ENCODE assay signal across 11 mouse cellular contexts in genomic region chr4:116174466-116175116, GRCm38 (mm10). TPM values are rescaled to one million over a fixed set of nuclear protein-coding genes. Genes with fewer than 3 reads are reported as not detected.
DNase-seq lines count a peak whose midpoint lies in the region; ATAC-seq and TF ChIP-seq lines count a peak whose summit lies in the region.
"Had no signal": no experiment of that assay in that cellular context is flagged by ENCODE, and none has a peak within 500 bp of the region (broad histone marks: within the 10 kb centered on the region; RNA-seq: fewer than 3 reads in every experiment).

No protein-coding gene starts in this region.

- ATAC-seq in heart, embryonic 15.5 days (replicated peaks; ENCODE audit: insufficient number of reproducible peaks, insufficient read depth, low FRiP score, low read depth): peak; percentile 56; the same call in 1 of the 2 replicates
- peak; percentile 30; the same call in 1 of the 2 replicates for ATAC-seq in limb, embryonic 14.5 days (ENCODE audit: low FRiP score, low read depth)
- ATAC-seq in megakaryocyte progenitor cell, adult 5-6 weeks (replicated peaks; ENCODE audit: poor library complexity): no peak

- no peaks in the 10 kb centered on the region for H3K9me3 ChIP-seq in heart, embryonic 10.5 days
- no peaks in the 10 kb centered on the region for H3K9me3 ChIP-seq in heart, embryonic 15.5 days (replicated peaks)
- no peaks in the 10 kb centered on the region for H3K9me3 ChIP-seq in limb, embryonic 14.5 days (ENCODE audit: control insufficient read depth, low read length)
- H3K9me3 ChIP-seq: embryonic facial prominence, embryonic 13.5 days; G1E; limb, embryonic 15.5 days had no signal

- H3K4me2 ChIP-seq in heart, embryonic 15.5 days: no peak overlapping the region
- no peak overlapping the region for H3K4me2 ChIP-seq in limb, embryonic 14.5 days (replicated peaks; ENCODE audit: low read depth, low read length, severe bottlenecking)
- H3K4me2 ChIP-seq: embryonic facial prominence, embryonic 13.5 days; limb, embryonic 15.5 days had no signal

- H3K27ac ChIP-seq in heart, embryonic 10.5 days: peak overlapping the region; percentile 87
- peak overlapping the region; percentile 86 for H3K27ac ChIP-seq in heart, embryonic 15.5 days
- no peak overlapping the region for H3K27ac ChIP-seq in limb, embryonic 14.5 days (replicated peaks; ENCODE audit: low read depth, low read length)
- H3K27ac ChIP-seq: embryonic facial prominence, embryonic 13.5 days; limb, embryonic 15.5 days had no signal

- no peak for TF ChIP-seq POLR2A in limb, embryonic 14.5 days (IDR thresholded peaks at IDR 0.05; ENCODE audit: borderline replicate concordance, extremely low read depth, insufficient read depth, insufficient read length)

- peaks cover 46% of the 10 kb centered on the region for H3K4me1 ChIP-seq in heart, embryonic 10.5 days
- peaks cover 37% of the 10 kb centered on the region for H3K4me1 ChIP-seq in heart, embryonic 15.5 days (replicated peaks)
- H3K4me1 ChIP-seq in limb, embryonic 14.5 days (ENCODE audit: control insufficient read depth, insufficient read depth, low read length): peaks cover 23% of the 10 kb centered on the region

- H3K9ac ChIP-seq in heart, embryonic 15.5 days: no peak overlapping the region
- no peak overlapping the region for H3K9ac ChIP-seq in limb, embryonic 14.5 days (ENCODE audit: low read depth, low read length, severe bottlenecking)
- H3K9ac ChIP-seq: embryonic facial prominence, embryonic 13.5 days; limb, embryonic 15.5 days had no signal

- H3K27me3 ChIP-seq in heart, embryonic 10.5 days (ENCODE audit: insufficient read depth, poor library complexity, severe bottlenecking): no peaks in the 10 kb centered on the region
- H3K27me3 ChIP-seq in heart, embryonic 15.5 days: no peaks in the 10 kb centered on the region
- no peaks in the 10 kb centered on the region for H3K27me3 ChIP-seq in limb, embryonic 14.5 days (ENCODE audit: control insufficient read depth, insufficient read depth, low read length)
- H3K27me3 ChIP-seq: embryonic facial prominence, embryonic 13.5 days; limb, embryonic 15.5 days had no signal

- H3K4me3 ChIP-seq in heart, embryonic 10.5 days: no peak overlapping the region
- H3K4me3 ChIP-seq in heart, embryonic 15.5 days: no peak overlapping the region
- H3K4me3 ChIP-seq in limb, embryonic 14.5 days (replicated peaks; ENCODE audit: low read length): no peak overlapping the region
- H3K4me3 ChIP-seq: embryonic facial prominence, embryonic 13.5 days; limb, embryonic 15.5 days had no signal

- H3K36me3 ChIP-seq in heart, embryonic 10.5 days: no peaks in the 10 kb centered on the region
- no peaks in the 10 kb centered on the region for H3K36me3 ChIP-seq in heart, embryonic 15.5 days
- H3K36me3 ChIP-seq in limb, embryonic 14.5 days (ENCODE audit: control insufficient read depth, insufficient read depth, low read length): no peaks in the 10 kb centered on the region
- H3K36me3 ChIP-seq: embryonic facial prominence, embryonic 13.5 days; G1E; limb, embryonic 15.5 days had no signal

- WGBS in heart, embryonic 10.5 days: 27% methylated on average over 6 of the region's 6 CpGs
- 19% methylated on average over 6 of the region's 6 CpGs for WGBS in heart, embryonic 15.5 days
- 42% methylated on average over 6 of the region's 6 CpGs for WGBS in limb, embryonic 14.5 days

- no peak for DNase-seq in heart, embryonic 10.5 days (ENCODE audit: low spot score)
- DNase-seq in heart, adult 8-10 months (ENCODE audit: low spot score): no peak
- peak; percentile 67 for DNase-seq in adrenal gland, postnatal 14 days
- DNase-seq in limb, embryonic 14.5 days (ENCODE audit: low spot score): no peak
- no peak for DNase-seq in spleen, postnatal 36 days (ENCODE audit: low spot score in 2 of 2)
- DNase-seq in layer of hippocampus, adult 9-10 months (ENCODE audit: low spot score): no peak

RNA-seq across cellular contexts. Expression of gene Gm49337, which starts 1.4 kb away (rescaled TPM):
- polyA plus RNA-seq in heart, embryonic 10.5 days (2016; fragmentation: Nextera tagmentation; extraction: Ambion mirVana): not detected in 2 replicates
- total RNA-seq in heart, adult 8-10 months (2022): not detected
- not detected in 2 replicates for total RNA-seq in adrenal gland, postnatal 14 days (2021)
- not detected in 2 replicates for polyA plus RNA-seq in heart, embryonic 15.5 days (2015; fragmentation: Nextera tagmentation; extraction: Ambion mirVana)
- polyA plus RNA-seq in limb, embryonic 14.5 days (2012; rRNA removed): not detected in 2 replicates
- not detected in 2 replicates for polyA plus RNA-seq in limb, embryonic 14.5 days (2014; fragmentation: Nextera tagmentation; extraction: Ambion mirVana)
- total RNA-seq in megakaryocyte progenitor cell, adult 5-6 weeks (2015): 0.12 TPM in 1 of 2 replicates, not detected in the other
- total RNA-seq in megakaryocyte progenitor cell, adult 5-6 weeks (2017): not detected in 2 replicates
- total RNA-seq: G1E had no signal
- polyA plus RNA-seq: embryonic facial prominence, embryonic 13.5 days; G1E; limb, embryonic 15.5 days had no signal

RNA-seq across cellular contexts. Expression of gene 1700042G07Rik, which starts 1.4 kb away (rescaled TPM):
- polyA plus RNA-seq in heart, embryonic 10.5 days (2016; fragmentation: Nextera tagmentation; extraction: Ambion mirVana): not detected in 2 replicates
- not detected for total RNA-seq in heart, adult 8-10 months (2022)
- not detected in 2 replicates for total RNA-seq in adrenal gland, postnatal 14 days (2021)
- polyA plus RNA-seq in heart, embryonic 15.5 days (2015; fragmentation: Nextera tagmentation; extraction: Ambion mirVana): not detected in 2 replicates
- not detected in 2 replicates for polyA plus RNA-seq in limb, embryonic 14.5 days (2012; rRNA removed)
- not detected in 2 replicates for polyA plus RNA-seq in limb, embryonic 14.5 days (2014; fragmentation: Nextera tagmentation; extraction: Ambion mirVana)
- not detected in 2 replicates for total RNA-seq in megakaryocyte progenitor cell, adult 5-6 weeks (2015)
- total RNA-seq in megakaryocyte progenitor cell, adult 5-6 weeks (2017): not detected in 2 replicates
- total RNA-seq: G1E had no signal
- polyA plus RNA-seq: embryonic facial prominence, embryonic 13.5 days; G1E; limb, embryonic 15.5 days had no signal

RNA-seq across cellular contexts. Expression of gene Tspan1, which starts 7.2 kb away (rescaled TPM):
- polyA plus RNA-seq in heart, embryonic 10.5 days (2016; fragmentation: Nextera tagmentation; extraction: Ambion mirVana): 0.10 TPM in 1 of 2 replicates, not detected in the other
- total RNA-seq in heart, adult 8-10 months (2022): under 1 TPM in 1 of 4 experiments, not detected in 3; 0.55 TPM
- total RNA-seq in adrenal gland, postnatal 14 days (2021): not detected in 2 replicates
- 0.94 and 2.3 TPM in 2 replicates for polyA plus RNA-seq in heart, embryonic 15.5 days (2015; fragmentation: Nextera tagmentation; extraction: Ambion mirVana)
- polyA plus RNA-seq in limb, embryonic 14.5 days (2012; rRNA removed): not detected in 2 replicates
- not detected in 2 replicates for polyA plus RNA-seq in limb, embryonic 14.5 days (2014; fragmentation: Nextera tagmentation; extraction: Ambion mirVana)
- total RNA-seq in megakaryocyte progenitor cell, adult 5-6 weeks (2015): not detected in 2 replicates
- 0.07 TPM in 1 of 2 replicates, not detected in the other for total RNA-seq in megakaryocyte progenitor cell, adult 5-6 weeks (2017)
- polyA plus RNA-seq: G1E had no signal

RNA-seq across cellular contexts. Expression of gene Lurap1, which starts 23.5 kb away (rescaled TPM):
- 1.4 and 1.9 TPM in 2 replicates for polyA plus RNA-seq in heart, embryonic 10.5 days (2016; fragmentation: Nextera tagmentation; extraction: Ambion mirVana)
- 1 to 10 TPM; 3.6 to 5.3 (median 4.9) TPM for total RNA-seq in heart, adult 8-10 months (2022)
- total RNA-seq in adrenal gland, postnatal 14 days (2021): 12.4 and 18.1 TPM in 2 replicates
- polyA plus RNA-seq in heart, embryonic 15.5 days (2015; fragmentation: Nextera tagmentation; extraction: Ambion mirVana): 2.0 and 2.2 TPM in 2 replicates
- 1.7 and 2.1 TPM in 2 replicates for polyA plus RNA-seq in limb, embryonic 14.5 days (2012; rRNA removed)
- 2.5 and 3.1 TPM in 2 replicates for polyA plus RNA-seq in limb, embryonic 14.5 days (2014; fragmentation: Nextera tagmentation; extraction: Ambion mirVana)
- total RNA-seq in megakaryocyte progenitor cell, adult 5-6 weeks (2015): not detected in 2 replicates
- 0.10 TPM in 1 of 2 replicates, not detected in the other for total RNA-seq in megakaryocyte progenitor cell, adult 5-6 weeks (2017)

RNA-seq across cellular contexts. Expression of gene Pik3r3, which starts 46.8 kb away (rescaled TPM):
- 17.2 and 22.7 TPM in 2 replicates for polyA plus RNA-seq in heart, embryonic 10.5 days (2016; fragmentation: Nextera tagmentation; extraction: Ambion mirVana)
- 10 to 100 TPM in 3 of 4 experiments, 1 to 10 TPM in 1; 8.5 to 14.9 (median 11.9) TPM for total RNA-seq in heart, adult 8-10 months (2022)
- total RNA-seq in adrenal gland, postnatal 14 days (2021): 15.1 and 18.9 TPM in 2 replicates
- polyA plus RNA-seq in heart, embryonic 15.5 days (2015; fragmentation: Nextera tagmentation; extraction: Ambion mirVana): 9.9 and 10.8 TPM in 2 replicates
- 24.8 and 27.1 TPM in 2 replicates for polyA plus RNA-seq in limb, embryonic 14.5 days (2012; rRNA removed)
- 14.7 and 21.7 TPM in 2 replicates for polyA plus RNA-seq in limb, embryonic 14.5 days (2014; fragmentation: Nextera tagmentation; extraction: Ambion mirVana)
- 0.07 TPM in 2 replicates for total RNA-seq in megakaryocyte progenitor cell, adult 5-6 weeks (2015)
- 0.29 and 1.1 TPM in 2 replicates for total RNA-seq in megakaryocyte progenitor cell, adult 5-6 weeks (2017)
